Mouse (Mus musculus) lung, postnatal 4 days (tissue): ENCODE data around the gene Dennd4c.
"Not testable (repeated sequence)": the region's sequence is repeated elsewhere in the genome, so short reads cannot be mapped to it uniquely, and the experiment has no call there.

Source experiments
- DNase-seq, 2 experiments: peaks; one replicate each; pipeline ENCODE4 v3.0.0; 2021

The Dennd4c gene

DNA sequence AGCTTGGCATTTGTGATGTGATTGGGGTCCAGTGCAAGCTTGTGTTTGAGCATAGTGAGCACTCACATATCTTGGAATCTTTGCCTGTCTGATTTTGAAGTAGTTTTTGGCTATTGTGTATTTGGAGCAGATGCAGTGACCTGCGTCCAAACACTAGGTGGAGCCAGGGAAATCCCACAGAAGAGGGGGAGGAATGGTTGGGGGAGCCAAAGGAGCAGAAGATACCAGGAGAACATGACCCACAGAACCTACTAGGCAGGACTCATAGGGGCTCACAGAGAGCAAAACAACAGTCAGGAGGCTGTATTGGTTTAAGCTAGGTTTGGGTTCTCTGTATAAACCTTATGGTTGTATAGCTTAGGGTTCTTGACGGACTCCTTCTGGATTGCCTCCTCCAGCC, 62.2 kb downstream of the Dennd4c start:
- DNase-seq: no peak

DNA sequence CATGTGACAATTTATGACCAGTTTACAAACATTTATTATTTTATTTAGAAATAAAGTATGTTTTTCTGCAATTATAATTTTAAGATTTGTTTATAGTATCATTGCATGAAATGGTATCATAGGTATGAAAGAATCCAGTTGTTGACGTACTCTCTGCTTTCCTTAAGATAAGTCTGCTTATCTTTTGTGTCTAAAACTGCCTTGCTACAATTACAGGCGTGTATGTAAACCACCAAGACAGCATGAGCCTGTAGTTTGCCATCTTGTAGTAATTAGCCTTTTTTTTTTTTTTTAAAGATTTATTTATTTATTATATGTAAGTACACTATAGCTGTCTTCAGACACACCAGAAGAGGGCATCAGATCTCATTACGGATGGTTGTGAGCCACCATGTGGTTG, 66.5 kb downstream of the Dennd4c start:
- no peak for DNase-seq

DNA sequence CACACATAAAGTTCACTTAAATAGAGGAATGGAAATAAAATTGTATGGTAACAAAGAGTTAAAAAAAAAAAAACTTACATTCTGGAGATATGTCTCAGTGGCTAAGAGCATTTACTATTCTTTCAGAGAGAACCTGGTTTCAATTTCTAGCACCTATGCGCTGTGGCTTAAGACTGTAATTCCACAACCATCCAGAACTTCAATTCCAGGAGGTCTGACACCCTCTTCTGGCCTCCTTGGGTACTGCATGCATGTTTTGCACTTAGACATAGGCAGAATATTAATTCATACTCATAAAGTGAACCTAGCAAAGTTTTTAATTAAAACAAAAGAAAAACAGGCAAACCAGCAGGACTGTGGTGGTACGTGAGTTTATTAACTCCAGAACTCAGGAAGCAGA, 74.8 kb downstream of the Dennd4c start:
- peak in 1 of 2 experiments; percentile 70 for DNase-seq

DNA sequence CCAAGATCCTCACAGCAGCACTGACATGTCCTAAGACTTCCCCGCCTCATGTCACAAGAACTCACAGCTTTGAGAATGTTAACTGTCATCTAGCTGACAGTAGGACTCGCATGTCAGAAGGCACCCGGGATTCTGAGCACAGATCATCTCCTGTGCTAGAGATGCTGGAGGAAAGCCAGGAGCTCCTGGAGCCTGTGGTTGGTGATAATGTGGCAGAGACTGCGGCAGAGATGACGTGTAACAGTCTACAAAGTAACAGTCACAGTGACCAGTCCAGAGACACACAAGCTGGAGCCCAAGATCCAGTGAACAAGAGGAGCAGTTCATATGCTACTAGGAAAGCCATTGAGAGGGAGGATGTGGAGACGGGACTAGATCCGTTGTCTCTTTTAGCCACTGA, 76.8 kb downstream of the Dennd4c start:
- DNase-seq: no peak

GRCm38 (mm10) chr4:86831896-86832295, 83.5 kb downstream of the Dennd4c start:
- DNase-seq: no peak

DNA sequence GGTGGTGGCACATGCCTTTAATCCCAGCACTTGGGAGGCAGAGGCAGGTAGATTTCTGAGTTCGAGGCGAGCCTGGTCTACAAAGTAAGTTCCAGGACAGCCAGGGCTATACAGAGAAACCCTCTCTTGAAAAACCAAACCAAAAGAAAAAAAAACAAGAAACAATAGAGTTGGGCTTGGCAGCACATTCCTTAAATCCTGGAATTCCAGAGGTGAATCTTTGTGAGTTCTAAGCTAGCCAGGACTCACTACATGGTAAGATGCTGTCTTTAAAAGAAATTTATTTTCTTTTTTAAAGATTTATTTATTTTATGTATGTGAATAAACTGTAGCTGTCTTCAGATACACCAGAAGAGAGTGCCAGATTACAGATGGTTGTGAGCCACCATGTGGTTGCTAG, 92.8 kb downstream of the Dennd4c start:
- not testable (repeated sequence) for DNase-seq

DNA sequence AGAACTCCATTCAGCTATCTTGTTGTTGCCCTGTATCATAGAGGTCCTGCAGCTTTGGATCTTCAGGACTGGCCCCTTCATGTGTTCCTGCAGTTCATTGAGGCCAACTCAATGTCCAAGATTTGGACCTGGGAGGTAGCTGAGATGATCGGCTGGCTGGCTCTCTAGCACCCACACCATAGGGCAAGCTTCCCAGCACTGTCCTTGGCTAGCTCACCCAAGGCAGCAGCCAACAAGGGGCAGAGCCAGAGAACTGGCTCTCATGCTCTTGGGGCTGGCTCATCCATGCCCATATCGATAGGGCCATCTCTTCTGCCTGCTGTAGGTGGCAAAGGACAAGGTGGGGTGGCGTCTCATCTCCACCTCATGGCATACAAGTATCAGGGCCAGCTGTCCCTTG, 97.0 kb downstream of the Dennd4c start:
- no peak for DNase-seq

DNA sequence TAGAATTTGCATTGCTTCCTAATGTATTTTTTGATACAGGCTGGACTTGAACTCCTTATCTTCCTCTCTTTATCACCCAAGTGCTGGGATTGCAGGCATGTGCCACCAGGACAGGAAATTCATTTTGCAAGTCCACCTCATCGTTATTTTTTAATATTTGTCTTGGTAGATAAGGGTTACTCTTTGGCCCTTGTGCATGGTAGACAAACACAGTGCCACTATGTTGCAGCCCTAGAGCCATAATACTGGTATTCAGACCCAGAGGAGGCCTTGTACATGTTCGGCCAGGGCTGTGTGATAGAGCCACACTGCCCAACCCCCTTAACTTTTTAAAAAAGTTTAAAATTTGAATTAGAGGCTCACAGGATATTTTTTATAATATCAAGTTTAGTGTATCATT, 98.9 kb downstream of the Dennd4c start:
- DNase-seq: no peak

DNA sequence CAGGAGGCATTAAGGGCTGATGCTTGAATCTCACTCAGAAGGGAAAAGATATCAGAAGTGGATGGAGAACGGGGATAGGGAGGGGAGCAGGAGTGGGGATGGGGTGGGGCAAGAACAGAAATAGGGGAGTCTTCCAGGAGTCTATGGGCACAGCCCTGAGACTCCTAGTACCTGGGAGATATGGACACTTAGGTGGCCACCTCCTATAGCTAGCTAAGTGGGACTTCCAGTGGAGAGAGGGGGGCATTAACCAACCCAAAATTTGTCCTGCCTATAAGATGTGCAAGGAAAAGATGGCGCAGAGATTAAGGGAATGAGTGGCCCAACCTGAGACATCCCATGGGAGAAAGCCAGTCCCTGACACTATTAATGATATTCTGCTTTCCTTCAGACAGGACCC, 103.0 kb downstream of the Dennd4c start:
- DNase-seq: no peak

GRCm38 (mm10) chr4:86852018-86852417, 103.7 kb downstream of the Dennd4c start:
- DNase-seq: no peak

DNA sequence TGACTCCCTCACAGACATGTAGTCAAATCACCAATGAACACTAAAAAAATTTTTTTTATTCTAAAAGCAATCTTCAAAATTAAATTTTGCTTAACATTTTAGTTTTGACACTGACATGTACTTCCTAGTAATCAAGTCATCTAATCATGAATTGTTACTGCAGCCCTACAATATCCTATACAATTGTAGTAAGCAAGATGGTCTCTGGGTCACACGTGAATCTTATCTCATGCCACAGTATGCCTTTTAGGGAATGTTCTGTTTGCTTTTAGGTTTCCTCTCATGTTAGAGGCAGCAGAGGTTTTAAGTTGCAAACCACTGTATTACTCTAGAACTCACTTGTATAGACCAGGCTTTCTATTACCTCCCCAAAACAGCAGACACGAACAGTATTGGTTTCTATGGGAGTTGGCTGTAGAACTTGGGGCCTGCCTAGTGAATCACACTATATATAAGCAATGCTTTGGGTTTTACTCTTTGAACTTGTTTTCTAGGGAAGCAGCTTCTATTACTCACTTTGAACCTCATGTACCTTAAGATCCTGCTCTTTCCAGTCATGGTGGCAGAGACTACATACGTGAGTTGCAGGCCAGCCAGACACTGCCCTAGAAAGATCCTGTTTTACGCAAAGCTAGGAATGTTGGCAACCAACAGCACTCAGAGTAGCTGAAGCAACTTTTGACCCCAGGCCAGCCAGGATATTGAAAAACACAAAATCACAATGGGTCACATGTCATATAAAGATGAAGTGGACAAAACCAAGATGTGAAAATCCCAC, 104.6 kb downstream of the Dennd4c start:
- DNase-seq: no peak

- no peak for DNase-seq
These were observed 108.2 kb downstream of the Dennd4c start for GRCm38 (mm10) chr4:86856304-86857112.

GRCm38 (mm10) chr4:86857113-86858069, 109.0 kb downstream of the Dennd4c start, which contains the start of gene Rps6:
Gene Rps6 (minus strand): TSS chr4:86857412.
- DNase-seq: peak; percentile 97

- DNase-seq: no peak
These were observed 109.7 kb downstream of the Dennd4c start for GRCm38 (mm10) chr4:86858070-86858440.

DNA sequence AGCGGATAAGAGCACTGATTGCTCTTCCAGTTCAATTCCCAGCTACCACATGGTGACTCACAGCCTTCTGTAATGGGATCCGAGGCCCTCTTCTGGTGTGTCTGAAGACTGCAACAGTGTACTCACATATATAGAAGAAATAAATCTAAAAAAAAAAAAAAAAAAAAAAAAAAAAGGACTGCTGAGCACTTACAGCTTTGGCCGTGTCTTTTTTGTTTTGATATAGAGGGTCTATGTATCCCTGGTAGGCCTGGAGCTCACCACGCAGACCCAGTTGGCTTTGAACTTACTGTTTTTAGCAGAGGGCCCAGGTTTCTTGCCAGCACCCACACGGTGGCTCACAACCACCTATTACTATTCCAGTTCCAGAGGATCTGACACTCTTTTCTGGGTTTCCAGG, 115.7 kb downstream of the Dennd4c start:
- DNase-seq: no peak

GRCm38 (mm10) chr4:86871988-86872387, 123.6 kb downstream of the Dennd4c start:
- DNase-seq: no peak

DNA sequence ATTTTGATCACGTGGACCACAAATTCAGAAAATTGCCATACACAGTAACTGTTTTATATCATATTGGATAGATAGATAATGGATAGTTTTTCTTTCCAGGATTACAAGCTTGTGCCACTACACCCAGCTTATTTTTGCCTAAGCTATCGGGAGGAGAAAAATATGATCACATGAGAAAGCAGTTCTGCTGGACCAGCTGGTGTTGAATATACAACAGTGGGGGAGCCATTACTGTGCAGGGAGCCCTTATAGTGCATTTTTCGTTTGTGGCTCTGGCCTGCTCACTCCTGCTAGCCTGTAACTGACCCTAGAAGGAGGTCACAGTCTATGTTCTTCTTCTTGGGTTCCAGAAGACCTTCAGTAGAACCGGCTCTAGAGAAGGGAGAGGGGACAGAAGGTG, 124.7 kb downstream of the Dennd4c start:
- DNase-seq: no peak

DNA sequence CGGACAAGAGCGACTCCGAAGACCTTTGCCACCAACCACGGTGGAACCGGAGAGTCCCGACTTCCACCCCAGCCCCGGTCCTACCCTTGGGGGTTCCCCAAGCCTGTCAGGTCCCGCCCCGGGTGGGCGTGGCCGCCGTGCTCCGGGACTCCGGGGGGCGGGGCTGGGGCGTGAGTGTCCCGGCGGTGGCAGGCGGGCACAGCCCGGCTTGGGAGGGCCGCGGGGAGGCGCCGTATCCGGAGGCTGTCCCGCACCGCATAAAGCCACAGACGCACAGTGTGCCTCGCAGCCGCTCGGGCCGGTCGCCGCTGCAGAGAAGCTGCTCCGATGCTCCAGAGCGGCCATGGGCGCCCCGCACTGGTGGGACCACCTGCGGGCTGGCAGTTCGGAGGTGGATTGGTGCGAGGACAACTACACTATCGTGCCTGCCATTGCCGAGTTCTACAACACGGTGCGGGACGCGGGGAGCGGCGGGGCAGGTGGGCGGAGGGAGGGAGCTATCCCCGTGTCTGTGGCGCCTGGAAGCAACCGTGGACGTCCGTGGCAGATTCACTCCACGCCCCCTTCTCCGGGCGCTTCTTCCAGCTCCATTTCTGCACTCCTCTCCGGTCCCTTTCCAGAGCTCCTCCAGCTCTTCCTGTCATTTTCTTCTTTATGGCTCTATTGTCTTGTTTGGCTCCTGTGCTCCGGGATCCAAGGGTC, 125.9 kb downstream of the Dennd4c start, which contains the start of gene Acer2:
Acer2 (plus strand) TSS at position 251 of the 702 bp plus-strand sequence.
- peak; percentile 94 to 96 for DNase-seq

DNA sequence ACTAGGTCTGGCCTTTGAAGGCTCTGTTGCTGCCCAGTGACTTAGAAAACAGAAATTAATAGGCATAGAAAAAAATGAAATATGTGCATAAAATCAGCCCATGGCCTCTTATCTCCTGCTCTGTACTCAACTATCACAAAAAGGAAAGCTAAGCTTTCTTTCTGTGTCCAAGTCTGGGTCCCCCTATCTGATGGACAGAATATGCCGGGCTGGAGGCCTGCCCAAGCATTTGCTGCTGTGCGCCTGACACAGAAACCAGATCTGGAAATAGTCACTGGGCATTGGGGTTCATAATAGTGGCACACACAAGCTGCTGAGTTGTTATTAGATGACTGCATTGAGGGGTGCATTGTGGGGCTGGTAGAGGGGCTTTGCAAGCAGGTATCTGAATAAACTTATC, 131.1 kb downstream of the Dennd4c start:
- DNase-seq: no peak

DNA sequence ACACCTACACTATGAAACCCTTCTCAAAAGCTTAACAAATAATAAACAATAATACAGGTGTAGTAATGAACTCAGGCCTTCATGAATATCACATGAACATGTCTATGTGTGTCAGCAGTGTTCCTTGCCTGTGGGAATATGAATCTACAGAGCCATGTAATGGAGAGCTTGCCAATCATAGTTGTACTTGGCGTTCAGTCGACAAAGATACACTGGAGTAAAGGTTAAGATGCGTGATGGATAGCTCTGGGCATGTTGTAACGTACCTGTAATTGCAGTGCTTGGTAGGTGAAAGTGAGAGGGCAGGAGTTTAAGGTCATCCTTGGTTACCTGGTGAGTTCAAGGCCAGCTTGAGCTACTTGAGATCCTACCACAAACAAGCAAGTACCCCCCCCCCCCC, 132.8 kb downstream of the Dennd4c start:
- DNase-seq: no peak

DNA sequence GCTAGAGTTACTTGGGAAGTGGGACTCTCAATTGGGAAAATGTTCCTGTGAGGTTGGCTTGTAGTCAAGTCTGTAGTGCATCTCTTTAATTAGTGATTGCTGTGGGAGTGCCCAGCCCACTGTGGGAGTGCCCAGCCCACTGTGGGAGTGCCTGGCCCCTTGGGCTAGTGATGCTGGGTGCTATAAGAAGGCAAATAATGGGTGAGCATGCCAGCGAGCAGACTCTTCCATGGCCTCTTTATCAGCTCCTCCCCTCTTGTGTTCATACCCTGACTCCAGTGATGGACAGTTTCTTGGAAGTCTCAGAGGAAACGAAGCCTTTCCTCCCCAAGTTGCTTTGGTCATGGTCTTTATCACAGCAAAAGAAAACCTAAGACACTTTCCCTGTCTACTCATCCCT, 134.1 kb downstream of the Dennd4c start:
- DNase-seq: peak in 1 of 2 experiments; percentile 47

DNA sequence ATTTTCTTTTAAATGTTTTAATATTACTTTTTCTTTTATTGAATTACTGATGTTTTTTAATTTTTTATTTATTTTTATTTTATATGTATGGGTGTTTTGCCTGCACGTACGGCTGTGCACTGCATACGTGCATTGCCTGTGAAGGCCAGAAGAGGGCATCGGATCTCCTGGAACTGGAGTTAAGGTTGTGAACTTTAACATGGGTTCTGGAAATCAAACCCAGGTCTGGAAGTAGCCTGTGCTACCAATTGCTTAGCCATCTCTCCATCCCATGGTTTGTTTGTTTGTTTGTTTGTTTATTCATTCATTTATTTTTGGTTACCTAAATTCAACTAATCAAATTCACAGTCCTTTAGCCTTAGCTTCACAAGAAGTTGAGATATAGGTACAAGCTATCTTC, 136.6 kb downstream of the Dennd4c start:
- DNase-seq: peak; percentile 43 to 63
